Mouse (Mus musculus) embryo, embryonic 9.5 days (tissue): Measurements from ENCODE around the gene Zcrb1.
A peak's percentile ranks its signal among the peaks of the same experiment; 100 is the strongest.

Source experiments
- DNase-seq: peaks from one replicate; pipeline ENCODE4 v3.0.0-alpha.2; 2017; ENCODE audit errors: extremely low spot score

Zcrb1 gene

GRCm38 (mm10) chr15:93371838-93372237 lies 26.3 kb downstream of the Zcrb1 start:
- DNase-seq = no peak

GRCm38 (mm10) chr15:93368558-93368957 lies 29.6 kb downstream of the Zcrb1 start:
- DNase-seq = no peak

GRCm38 (mm10) chr15:93365561-93365960 lies 32.6 kb downstream of the Zcrb1 start:
- DNase-seq = no peak

- no peak for DNase-seq
Measured at GRCm38 (mm10) chr15:93358346-93359095, 39.6 kb downstream of the Zcrb1 start.

GRCm38 (mm10) chr15:93340630-93341379 lies 57.3 kb downstream of the Zcrb1 start:
- DNase-seq = no peak

- DNase-seq = peak; percentile 82
Measured at GRCm38 (mm10) chr15:93336925-93337761, 61.0 kb downstream of the Zcrb1 start, which contains the start of gene Yaf2. Yaf2 (minus strand) TSS chr15:93336935.

- DNase-seq = no peak
Measured at GRCm38 (mm10) chr15:93336658-93336924, 61.5 kb downstream of the Zcrb1 start.
